Mouse (Mus musculus) bone marrow, adult 2 months (tissue): ENCODE results near the gene Cfap74.

Experiments used
- CTCF ChIP-seq: fragments of 200-500 bp; IDR thresholded peaks from 2 replicates; pipeline ENCODE4 v1.5.1; 2011; ENCODE audit warnings: low read length, control low read depth; ENCODE audit not compliant: control insufficient read depth, insufficient read depth
- POLR2A ChIP-seq: fragments of 200-500 bp; IDR thresholded peaks from 2 replicates; pipeline ENCODE4 v1.6.1; 2011; ENCODE audit warnings: low read depth, mild to moderate bottlenecking, control low read depth, low read length, borderline replicate concordance; ENCODE audit not compliant: control insufficient read depth

DNA sequence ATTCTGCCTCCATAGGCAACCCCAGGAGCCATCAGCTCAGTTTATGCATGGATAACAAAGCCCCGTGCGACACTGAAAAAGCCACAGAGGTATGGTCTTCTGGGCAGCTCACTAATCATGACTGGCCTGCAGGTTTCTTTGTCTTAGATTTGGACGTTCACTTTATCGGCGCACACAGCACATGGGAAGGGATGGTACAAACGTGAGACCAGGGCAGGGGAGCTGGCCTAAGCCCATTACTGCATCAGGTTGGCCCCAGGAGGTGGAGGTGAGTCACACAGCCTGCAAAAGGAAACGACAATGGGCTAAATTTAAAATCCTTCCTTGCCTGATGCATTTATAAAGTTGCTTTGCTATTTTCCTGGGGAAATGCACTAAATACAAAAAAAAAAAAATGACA, 7.9 kb upstream of the Cfap74 start:
- TF ChIP-seq CTCF (no peak), POLR2A (no peak)
